Mouse (Mus musculus): ENCODE data around the gene Ppp2r2d.

The Ppp2r2d gene

GRCm38 (mm10) chr7:138845544-138846391 lies at the start of gene Ppp2r2d, which contains the start of gene Mapk1ip1:
Gene Ppp2r2d (plus strand): TSS chr7:138846079.
Gene Mapk1ip1 (minus strand): TSS chr7:138846273.
- peak; percentile 97 for DNase-seq

GRCm38 (mm10) chr7:138803386-138803785 lies 42.5 kb upstream of the Ppp2r2d start:
- no peak for DNase-seq

GRCm38 (mm10) chr7:138807146-138807545 lies 38.7 kb upstream of the Ppp2r2d start:
- DNase-seq, result no peak

- DNase-seq, result no peak
Observed at GRCm38 (mm10) chr7:138813213-138813875, 32.5 kb upstream of the Ppp2r2d start.

GRCm38 (mm10) chr7:138818314-138818713 lies 27.6 kb upstream of the Ppp2r2d start:
- DNase-seq, result no peak

GRCm38 (mm10) chr7:138824423-138824822 lies 21.5 kb upstream of the Ppp2r2d start:
- no peak for DNase-seq

- DNase-seq, result no peak
Observed at GRCm38 (mm10) chr7:138824995-138825756, 20.7 kb upstream of the Ppp2r2d start.

- DNase-seq, result no peak
Observed at GRCm38 (mm10) chr7:138827812-138828211, 18.1 kb upstream of the Ppp2r2d start.

GRCm38 (mm10) chr7:138835028-138835427 lies 10.9 kb upstream of the Ppp2r2d start:
- DNase-seq, result no peak

GRCm38 (mm10) chr7:138840594-138841021 lies 5.3 kb upstream of the Ppp2r2d start:
- peak; percentile 74 for DNase-seq

- no peak for DNase-seq
Observed at GRCm38 (mm10) chr7:138841436-138842151, 4.3 kb upstream of the Ppp2r2d start.

GRCm38 (mm10) chr7:138843421-138843820 lies 2.5 kb upstream of the Ppp2r2d start:
- DNase-seq, result no peak

- no peak for DNase-seq
Observed at GRCm38 (mm10) chr7:138845111-138845510, 768 bp upstream of the Ppp2r2d start.

- DNase-seq, result no peak
Observed at GRCm38 (mm10) chr7:138846502-138846991, 668 bp downstream of the Ppp2r2d start.

GRCm38 (mm10) chr7:138847316-138848027 lies 1.6 kb downstream of the Ppp2r2d start:
- no peak for DNase-seq

- DNase-seq, result no peak
Observed at GRCm38 (mm10) chr7:138848028-138848920, 2.4 kb downstream of the Ppp2r2d start.

GRCm38 (mm10) chr7:138850083-138850482 lies 4.2 kb downstream of the Ppp2r2d start:
- DNase-seq, result no peak

- no peak for DNase-seq
Observed at GRCm38 (mm10) chr7:138853417-138854031, 7.6 kb downstream of the Ppp2r2d start.

GRCm38 (mm10) chr7:138854201-138854600 lies 8.3 kb downstream of the Ppp2r2d start:
- no peak for DNase-seq

GRCm38 (mm10) chr7:138856670-138857069 lies 10.8 kb downstream of the Ppp2r2d start:
- DNase-seq, result no peak

Data from cerebellum, adult 11-12 months (tissue).